Mouse (Mus musculus): Measurements from ENCODE around the gene Gm49405. TPM values are rescaled to one million over a fixed set of nuclear protein-coding genes. Genes with fewer than 3 reads are reported as not detected.
"Not testable (repeated sequence)": the region's sequence is repeated elsewhere in the genome, so short reads cannot be mapped to it uniquely, and the experiment has no call there.

Gene Gm49405
- polyA plus RNA-seq, 1 experiment from 2014 or later: 6.0 TPM

GRCm38 (mm10) chr19:4018743-4019583 is 18.5 kb downstream of the Gm49405 start:
- ATAC-seq (ENCODE audit: low read depth): peak; percentile 82
- 0 out of 2 replicates have a peak overlapping the region, but pooled peaks have one; percentile 38 for H3K9ac ChIP-seq
- WGBS: 31% methylated on average over 18 of the region's 18 CpGs

GRCm38 (mm10) chr19:4023185-4023584 is 22.8 kb downstream of the Gm49405 start:
- no peak overlapping the region for H3K4me3 ChIP-seq
- H3K9ac ChIP-seq: no peak overlapping the region
- no peak overlapping the region for H3K27ac ChIP-seq (replicated peaks)
- WGBS: 81% methylated on average over 7 of the region's 7 CpGs
- ATAC-seq (ENCODE audit: low read depth): no peak
- no peaks in the 10 kb centered on the region; the same call in 1 of the 2 replicates for H3K4me1 ChIP-seq (replicated peaks)
- H3K27me3 ChIP-seq: no peaks in the 10 kb centered on the region
- H3K4me2 ChIP-seq: no peak overlapping the region
- no peaks in the 10 kb centered on the region for H3K36me3 ChIP-seq
- H3K9me3 ChIP-seq: no peaks in the 10 kb centered on the region

More at GRCm38 (mm10) chr19:4018743-4019583, 18.5 kb downstream of the Gm49405 start:
- Histone ChIP-seq H3K4me1 (replicated peaks) (no peaks in the 10 kb centered on the region; the same call in 1 of the 2 replicates), H3K9me3 (no peaks in the 10 kb centered on the region), H3K4me2 (no peak overlapping the region), H3K36me3 (no peaks in the 10 kb centered on the region), H3K4me3 (no peak overlapping the region), H3K27ac (replicated peaks) (no peak overlapping the region), H3K27me3 (no peaks in the 10 kb centered on the region)

GRCm38 (mm10) chr19:4027576-4027975 is 27.1 kb downstream of the Gm49405 start:
- Histone ChIP-seq H3K4me3 (no peak overlapping the region), H3K9ac (no peak overlapping the region), H3K4me1 (replicated peaks) (no peaks in the 10 kb centered on the region), H3K9me3 (no peaks in the 10 kb centered on the region), H3K4me2 (no peak overlapping the region), H3K27me3 (no peaks in the 10 kb centered on the region), H3K27ac (replicated peaks) (no peak overlapping the region), H3K36me3 (no peaks in the 10 kb centered on the region)
- ATAC-seq (ENCODE audit: low read depth): no peak

DNA sequence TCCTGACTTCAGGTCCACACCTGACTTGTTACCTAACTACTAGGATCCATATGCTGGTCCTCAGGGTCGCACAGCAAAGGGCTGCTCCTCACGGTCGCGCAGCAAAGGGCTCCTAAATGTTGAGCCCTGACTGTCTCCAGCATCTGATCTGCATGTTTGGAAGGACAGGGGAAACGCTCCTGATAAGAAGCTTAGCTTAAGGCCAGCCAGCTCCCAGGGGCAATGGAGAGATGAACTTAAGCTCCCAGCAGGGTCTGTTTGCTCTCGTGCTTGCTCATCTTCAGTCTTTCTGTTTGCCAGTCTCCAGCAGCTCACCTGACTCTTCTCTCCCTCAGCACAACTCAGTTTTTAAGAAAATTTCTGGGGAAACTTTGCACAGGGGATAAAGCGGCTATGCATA is 32.2 kb downstream of the Gm49405 start:
- Histone ChIP-seq H3K4me2 (no peak overlapping the region), H3K27ac (replicated peaks) (no peak overlapping the region), H3K36me3 (peaks cover 4% of the 10 kb centered on the region), H3K4me3 (no peak overlapping the region), H3K9ac (no peak overlapping the region), H3K4me1 (replicated peaks) (peaks cover 13% of the 10 kb centered on the region; the same call in 1 of the 2 replicates), H3K27me3 (no peaks in the 10 kb centered on the region), H3K9me3 (no peaks in the 10 kb centered on the region)
- 68% methylated on average over 7 of the region's 7 CpGs for WGBS
- ATAC-seq (ENCODE audit: low read depth): no peak

DNA sequence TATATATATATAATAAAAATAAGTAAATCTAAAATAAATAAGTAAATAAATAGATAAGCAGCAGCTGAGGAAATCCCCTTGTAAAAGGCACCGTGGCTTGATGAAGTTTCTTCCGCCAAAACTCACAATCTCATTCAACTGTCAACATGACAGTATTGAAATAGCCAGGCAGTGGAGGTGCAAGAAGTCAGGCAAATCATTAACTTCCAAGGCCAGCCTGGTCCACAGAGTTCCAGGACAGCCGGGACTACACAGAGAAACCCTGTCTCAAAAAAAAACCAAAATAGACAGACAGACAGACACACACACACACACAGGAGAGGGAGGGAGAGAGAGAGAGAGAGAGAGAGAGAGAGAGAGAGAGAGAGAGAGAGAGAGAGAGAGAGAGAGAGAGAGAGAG is 32.9 kb downstream of the Gm49405 start:
- Histone ChIP-seq H3K4me1 (replicated peaks) (peaks cover 19% of the 10 kb centered on the region; the same call in 1 of the 2 replicates), H3K9ac (no peak overlapping the region), H3K36me3 (peaks cover 4% of the 10 kb centered on the region), H3K27me3 (no peaks in the 10 kb centered on the region), H3K9me3 (no peaks in the 10 kb centered on the region), H3K27ac (replicated peaks) (no peak overlapping the region), H3K4me3 (no peak overlapping the region), H3K4me2 (no peak overlapping the region)
- 73% methylated on average over 3 of the region's 3 CpGs for WGBS
- ATAC-seq (ENCODE audit: low read depth): no peak

DNA sequence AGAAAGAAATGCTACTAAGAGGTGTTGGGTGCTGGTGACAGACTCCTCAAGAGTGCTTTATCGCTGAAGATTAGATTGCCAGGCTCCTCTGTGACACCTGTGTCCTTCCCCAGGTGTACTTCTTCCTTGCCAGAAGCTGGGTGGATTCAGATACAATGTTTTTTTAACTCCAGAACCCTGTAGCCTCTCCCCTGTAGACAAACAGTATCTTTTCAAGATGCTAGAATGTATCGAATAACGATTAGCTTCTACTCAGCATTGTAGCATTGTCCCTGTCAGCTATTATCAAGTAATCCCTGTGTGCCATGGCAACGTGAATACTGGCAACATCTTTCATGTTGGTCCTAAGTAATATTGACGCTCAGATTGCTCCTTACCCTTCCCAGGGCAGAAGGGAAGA is 33.3 kb downstream of the Gm49405 start:
- WGBS: 75% methylated on average over 5 of the region's 5 CpGs
- H3K27me3 ChIP-seq: no peaks in the 10 kb centered on the region
- no peak overlapping the region for H3K27ac ChIP-seq (replicated peaks)
- H3K4me1 ChIP-seq (replicated peaks): peaks cover 20% of the 10 kb centered on the region; the same call in 1 of the 2 replicates
- H3K4me3 ChIP-seq: no peak overlapping the region
- no peaks in the 10 kb centered on the region for H3K9me3 ChIP-seq
- no peak for ATAC-seq (ENCODE audit: low read depth)
- no peak overlapping the region for H3K4me2 ChIP-seq
- no peak overlapping the region for H3K9ac ChIP-seq
- peaks cover 4% of the 10 kb centered on the region for H3K36me3 ChIP-seq

GRCm38 (mm10) chr19:4036327-4037045 is 36.1 kb downstream of the Gm49405 start:
- Histone ChIP-seq H3K27ac (replicated peaks) (no peak overlapping the region), H3K9me3 (no peaks in the 10 kb centered on the region), H3K4me1 (replicated peaks) (peaks cover 20% of the 10 kb centered on the region; the same call in 1 of the 2 replicates), H3K9ac (no peak overlapping the region), H3K4me3 (no peak overlapping the region), H3K27me3 (no peaks in the 10 kb centered on the region), H3K36me3 (peaks cover 4% of the 10 kb centered on the region), H3K4me2 (peak overlapping the region; percentile 34)
- 80% methylated on average over 12 of the region's 12 CpGs for WGBS
- ATAC-seq (ENCODE audit: low read depth): no peak

DNA sequence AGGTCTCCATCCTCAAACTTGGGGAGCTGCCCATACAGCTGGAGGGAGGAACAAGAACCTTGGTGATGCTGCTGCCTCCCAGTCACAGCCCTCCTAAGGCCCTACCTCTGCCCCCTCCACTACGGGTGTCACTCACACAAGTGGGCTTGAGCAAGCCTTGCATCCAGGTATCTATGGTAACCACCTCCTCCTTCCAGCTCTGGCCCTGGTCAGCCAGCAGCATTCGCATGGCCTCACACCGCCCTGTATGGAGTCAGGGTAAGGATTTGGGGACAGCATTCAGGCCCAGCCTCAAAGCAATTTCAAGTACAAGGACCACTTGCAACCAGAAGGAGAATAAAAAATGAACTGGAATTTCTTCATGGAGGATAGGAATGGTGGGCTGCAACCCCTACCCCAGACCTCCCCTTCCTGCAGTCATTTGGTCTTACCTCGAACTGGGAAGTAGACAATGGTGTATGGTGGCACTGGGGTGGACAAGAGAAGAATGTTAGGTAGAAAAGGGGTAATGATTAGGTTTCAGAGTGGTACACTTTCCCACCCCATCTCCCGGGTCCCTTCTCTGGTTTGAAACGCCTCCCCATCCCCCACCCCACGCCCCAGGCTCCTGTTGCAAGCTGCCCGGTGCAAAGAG is 36.8 kb downstream of the Gm49405 start:
- H3K36me3 ChIP-seq, H3K27me3 ChIP-seq, H3K9me3 ChIP-seq: not testable (repeated sequence)
- Histone ChIP-seq H3K9ac (peak overlapping the region; percentile 83), H3K4me1 (replicated peaks) (peaks cover 20% of the 10 kb centered on the region; the same call in 1 of the 2 replicates), H3K4me2 (peak overlapping the region; percentile 76), H3K4me3 (peak overlapping the region; percentile 58), H3K27ac (replicated peaks) (0 out of 2 replicates have a peak overlapping the region, but pooled peaks have one; percentile 46)
- 31% methylated on average over 8 of the region's 8 CpGs for WGBS
- peak; percentile 44; the same call in 1 of the 2 replicates for ATAC-seq (ENCODE audit: low read depth)

GRCm38 (mm10) chr19:4037788-4038232 is 37.4 kb downstream of the Gm49405 start, which contains the start of gene Gstp1:
Gene Gstp1 (minus strand): TSS chr19:4037985.
- no peaks in the 10 kb centered on the region for H3K9me3 ChIP-seq
- WGBS: under 1% methylated on average over 26 of the region's 26 CpGs
- peak; percentile 89 for ATAC-seq (ENCODE audit: low read depth)
- no peaks in the 10 kb centered on the region for H3K27me3 ChIP-seq
- peaks cover 4% of the 10 kb centered on the region for H3K36me3 ChIP-seq
- H3K4me2 ChIP-seq: peak within 1 kb of the TSS; percentile 76
- 0 out of 2 replicates have a peak within 1 kb of the TSS, but pooled peaks have one; percentile 46 for H3K27ac ChIP-seq (replicated peaks)
- H3K9ac ChIP-seq: peak within 1 kb of the TSS; percentile 83
- H3K4me1 ChIP-seq (replicated peaks): peaks cover 20% of the 10 kb centered on the region; the same call in 1 of the 2 replicates
- peak within 1 kb of the TSS; percentile 58 for H3K4me3 ChIP-seq

DNA sequence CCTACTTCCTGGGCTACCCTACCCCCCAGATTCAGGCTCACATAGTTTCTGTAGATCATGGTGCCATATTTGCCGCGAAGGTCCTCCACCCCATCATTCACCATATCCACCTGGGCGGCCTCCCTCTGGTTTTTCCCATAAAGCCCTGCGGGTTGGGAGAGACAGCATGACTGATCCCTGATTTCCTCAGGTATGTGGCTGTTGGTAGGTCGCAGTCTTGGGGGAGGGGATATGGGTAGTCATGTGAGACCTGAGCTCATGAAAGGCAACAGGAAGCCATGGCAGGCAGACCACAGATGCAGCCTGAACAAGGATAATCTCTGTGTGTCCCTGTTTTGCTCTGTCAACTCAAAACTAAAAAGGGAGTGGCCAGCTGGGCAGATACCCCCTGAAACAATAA is 40.5 kb downstream of the Gm49405 start:
- not testable (repeated sequence) for H3K27ac ChIP-seq (replicated peaks); H3K36me3 ChIP-seq; H3K4me2 ChIP-seq; H3K9ac ChIP-seq; H3K4me3 ChIP-seq; H3K27me3 ChIP-seq; H3K9me3 ChIP-seq; ATAC-seq (ENCODE audit: low read depth)
- peaks cover 22% of the 10 kb centered on the region; the same call in 1 of the 2 replicates for H3K4me1 ChIP-seq (replicated peaks)
- 88% methylated on average over 5 of the region's 5 CpGs for WGBS

GRCm38 (mm10) chr19:4041500-4041899 is 41.1 kb downstream of the Gm49405 start:
- H3K36me3 ChIP-seq; H3K27me3 ChIP-seq; H3K27ac ChIP-seq (replicated peaks); H3K4me2 ChIP-seq; H3K9ac ChIP-seq; ATAC-seq (ENCODE audit: low read depth); H3K4me3 ChIP-seq; H3K9me3 ChIP-seq: not testable (repeated sequence)
- WGBS: 88% methylated on average over 3 of the region's 4 CpGs
- H3K4me1 ChIP-seq (replicated peaks): peaks cover 22% of the 10 kb centered on the region; the same call in 1 of the 2 replicates
